Mouse (Mus musculus): Measurements from ENCODE around the gene Plpp1.

DNA sequence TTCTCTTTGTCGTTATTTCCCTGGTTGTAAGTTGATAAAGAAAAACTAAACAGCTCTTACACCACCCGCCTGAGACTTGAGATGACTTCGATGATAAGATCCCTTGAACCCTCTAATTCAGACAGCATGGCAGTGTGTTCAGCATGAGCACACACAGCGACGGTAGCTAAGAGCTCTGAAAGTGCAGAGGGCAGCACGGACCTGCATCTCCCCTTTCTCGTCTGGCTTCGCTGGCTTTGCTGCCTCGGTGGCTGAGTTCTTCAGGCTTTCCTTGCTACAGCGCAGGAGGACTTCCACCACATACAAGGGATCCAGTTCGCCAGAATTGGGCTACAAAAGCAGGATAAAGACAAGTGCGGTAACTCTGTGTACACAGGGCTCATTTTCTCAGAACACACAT, 86.6 kb downstream of the Plpp1 start:
- TF ChIP-seq POLR2A (IDR thresholded peaks at IDR 0.05; ENCODE audit: low read depth, low read length) (no peak), CTCF (IDR thresholded peaks at IDR 0.05; ENCODE audit: borderline replicate concordance, insufficient read depth, low read length) (no peak)
